Mouse (Mus musculus) skeletal muscle tissue, adult 2 months (tissue): ENCODE data around the gene 1700012B07Rik.

Experiments
- DNase-seq: peaks from one replicate; pipeline ENCODE4 v3.0.0-alpha.2; 2012; ENCODE audit warnings: low read depth, low spot score

The 1700012B07Rik gene

DNA sequence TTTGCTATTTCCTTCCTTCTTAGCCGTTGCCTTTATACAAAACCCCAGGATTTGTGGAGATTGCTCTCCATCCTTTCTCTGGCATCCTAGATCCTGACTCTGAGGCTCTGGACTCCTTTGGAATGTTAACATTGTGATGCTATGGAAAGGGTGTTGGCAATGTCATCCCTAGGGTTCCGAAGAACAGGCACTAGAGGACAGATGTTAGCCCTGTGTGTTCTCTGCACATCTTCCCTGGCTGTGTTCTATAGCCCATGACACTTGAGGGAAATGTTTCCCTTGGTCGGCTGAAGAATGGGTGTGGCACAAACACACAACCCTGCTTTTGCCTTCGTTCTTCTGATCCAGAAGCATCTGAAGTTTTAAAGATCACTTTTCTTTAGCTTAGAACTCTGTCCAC, at the start of gene 1700012B07Rik:
TSS of gene 1700012B07Rik (minus strand) at position 101 of the 400 bp plus-strand sequence.
- DNase-seq = no peak

DNA sequence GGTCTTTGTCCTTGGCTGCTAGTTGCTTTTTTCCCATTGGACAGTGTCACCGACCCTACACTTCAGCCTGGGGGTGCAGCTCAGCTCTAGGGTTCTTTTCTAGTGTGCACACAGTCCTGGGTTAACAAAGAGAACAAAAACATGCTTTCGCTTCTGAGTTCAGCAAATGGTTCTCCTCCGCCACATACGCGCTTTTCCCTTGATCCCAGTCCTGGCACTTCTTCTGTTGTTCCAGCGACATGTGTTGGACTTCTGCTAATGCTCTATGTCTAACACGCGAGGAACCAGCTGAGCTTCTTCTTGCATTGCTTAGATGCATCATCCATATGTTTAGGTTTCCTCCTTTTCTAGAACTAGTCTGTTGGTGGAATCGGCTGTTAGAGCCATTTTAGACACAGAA, 48.9 kb upstream of the 1700012B07Rik start:
- no peak for DNase-seq

DNA sequence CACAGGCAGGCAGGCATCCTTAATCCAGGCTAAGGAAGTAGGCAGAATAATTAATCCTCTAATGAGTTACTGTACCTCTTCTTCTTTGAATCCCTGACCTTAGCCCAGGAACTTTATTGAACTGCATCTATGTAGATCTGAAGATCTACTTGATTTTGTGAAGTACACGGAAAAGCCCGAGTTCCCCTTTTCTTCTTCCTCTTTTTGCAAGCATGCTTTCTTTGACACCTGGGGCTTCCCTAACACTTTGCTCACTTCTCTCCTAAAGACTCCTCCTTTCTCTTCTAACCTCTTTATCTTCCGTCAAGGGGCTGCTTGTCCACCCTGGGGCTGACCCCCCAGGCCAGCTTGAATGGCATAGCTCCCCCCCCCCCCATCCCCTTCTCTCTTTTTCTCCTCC, 48.0 kb upstream of the 1700012B07Rik start:
- no peak for DNase-seq

DNA sequence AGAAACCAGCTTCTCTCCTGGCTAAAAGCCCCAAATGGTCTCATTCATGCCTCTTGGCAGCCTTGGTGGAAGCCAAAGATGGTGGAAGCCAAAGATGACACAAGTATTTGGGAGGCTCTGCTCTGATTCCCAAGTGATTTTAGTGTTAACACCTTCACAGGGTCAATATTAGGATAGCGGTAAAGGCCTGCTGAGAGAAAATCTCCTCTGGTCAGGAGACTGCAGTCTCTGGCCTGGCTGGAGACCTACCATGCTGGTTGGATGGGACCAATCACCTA, 47.6 kb upstream of the 1700012B07Rik start:
- DNase-seq = peak; percentile 86

DNA sequence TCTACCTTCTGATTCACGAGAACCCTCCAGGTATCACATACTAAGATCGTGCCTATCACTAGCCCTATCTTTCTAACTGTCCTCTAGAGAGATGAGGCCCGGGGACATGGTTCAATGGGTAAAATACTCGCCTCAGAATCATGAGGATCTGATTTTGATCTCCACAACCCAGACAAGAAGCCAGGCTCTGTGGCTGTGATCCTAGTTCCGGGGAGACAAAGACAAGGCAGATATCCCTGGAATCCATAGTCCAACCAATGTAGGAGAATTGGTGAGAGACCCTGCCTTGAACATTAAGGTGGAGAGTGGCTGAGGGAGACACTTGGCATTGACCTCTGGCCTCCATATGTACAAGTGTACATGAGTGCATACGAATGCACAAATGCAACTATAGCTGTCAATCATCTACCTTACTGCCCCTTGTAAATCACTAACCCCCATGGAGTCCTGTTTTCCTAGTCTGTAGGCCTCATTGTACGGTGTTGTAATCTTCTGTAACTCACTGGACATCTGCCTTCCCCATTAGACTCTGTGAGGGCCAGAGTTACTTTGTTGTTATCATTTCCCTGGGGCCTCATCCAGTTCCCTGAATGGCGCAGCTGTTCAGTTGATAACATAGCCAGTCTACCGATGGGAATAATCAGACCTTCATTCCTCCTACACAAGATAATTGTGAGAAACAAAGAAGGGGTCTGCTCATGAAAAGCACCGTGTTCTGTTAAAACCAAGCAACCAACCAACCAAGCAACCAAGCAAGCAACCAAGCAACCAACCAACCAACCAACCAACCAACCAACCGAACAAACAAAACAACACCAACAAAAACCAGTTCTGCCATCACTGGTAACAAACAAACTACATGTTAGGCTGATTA, 47.0 kb upstream of the 1700012B07Rik start:
- DNase-seq = peak; percentile 85

DNA sequence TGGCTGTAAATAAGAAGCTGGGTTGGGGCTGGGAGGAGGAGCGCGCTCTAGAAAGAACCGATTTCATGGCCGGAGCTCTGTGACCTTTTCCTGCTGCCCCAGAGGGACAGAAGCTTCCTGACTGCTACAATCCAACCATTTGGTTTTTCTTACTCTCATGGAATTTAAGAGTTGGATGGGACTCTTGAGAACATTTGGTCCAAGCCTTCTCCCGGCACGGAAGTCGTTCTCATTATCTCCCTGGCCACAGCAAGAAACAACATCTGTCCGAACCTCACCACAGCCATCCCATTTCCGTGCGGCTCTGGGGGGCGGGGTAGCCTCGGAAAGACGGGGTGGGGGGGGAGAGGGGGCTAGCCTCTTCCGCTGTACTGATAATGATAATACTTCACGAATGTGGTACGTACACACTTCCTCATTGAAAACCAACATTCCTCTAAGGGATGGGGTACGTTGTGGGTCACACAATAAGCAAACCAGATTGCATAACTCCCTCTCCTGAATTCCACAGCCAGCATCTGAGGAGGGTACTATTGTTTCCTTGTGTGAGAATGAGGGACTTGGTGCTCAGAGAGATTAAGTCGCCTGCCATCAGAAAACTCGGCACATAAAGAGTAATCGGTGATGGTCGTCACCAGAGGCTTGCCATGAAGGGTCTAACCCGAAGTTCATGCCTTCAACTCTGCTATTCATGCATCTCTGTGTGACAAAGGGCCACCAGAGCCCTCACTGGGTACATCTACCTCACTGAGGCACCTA, 46.2 kb upstream of the 1700012B07Rik start:
- DNase-seq = peak; percentile 90

DNA sequence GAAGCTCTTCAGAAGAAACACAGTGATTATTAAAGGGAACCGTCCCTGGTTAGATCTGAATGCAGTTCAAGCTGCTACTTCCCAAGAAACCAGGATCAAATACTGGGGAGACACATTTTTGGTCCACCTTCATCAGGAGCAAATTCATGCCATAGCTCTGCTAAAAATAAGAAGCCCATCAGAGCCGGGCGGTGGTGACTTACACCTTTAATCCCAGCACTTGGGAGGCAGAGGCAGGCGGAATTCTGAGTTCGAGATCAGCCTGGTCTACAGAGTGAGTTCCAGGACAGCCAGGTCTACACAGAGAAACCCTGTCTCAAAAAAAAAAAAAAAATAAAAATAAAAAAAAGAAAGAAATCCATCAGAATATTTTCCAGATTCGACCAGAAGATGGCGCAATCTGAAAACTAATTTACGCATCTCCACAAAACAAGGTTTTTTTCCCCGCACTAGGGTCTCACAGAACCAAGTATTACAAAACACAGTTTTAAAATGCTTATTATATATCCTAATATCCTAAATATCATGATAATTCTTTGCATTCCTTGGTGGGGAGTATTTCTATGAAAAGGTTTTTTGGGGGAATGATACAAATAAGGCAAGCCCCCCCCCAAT, 45.4 kb upstream of the 1700012B07Rik start:
- DNase-seq = no peak

DNA sequence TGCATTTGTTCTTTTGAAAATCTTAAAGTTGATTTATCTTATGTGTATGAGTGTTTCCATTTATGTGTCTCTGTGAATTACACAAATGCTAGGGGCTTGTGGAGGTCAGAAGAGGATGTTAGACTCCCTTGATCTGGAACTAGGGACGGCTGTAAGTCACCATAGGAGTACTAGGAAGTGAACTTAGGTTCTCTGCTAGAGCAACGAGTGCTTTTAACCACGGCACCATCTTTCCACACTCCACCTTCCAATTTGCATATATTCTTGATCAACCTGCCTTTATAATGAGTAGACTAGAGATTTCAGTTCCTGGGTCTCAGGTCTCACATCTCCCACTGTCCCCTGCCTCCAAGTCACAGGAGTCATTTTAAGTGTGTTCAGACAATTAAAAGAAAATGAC, 44.8 kb upstream of the 1700012B07Rik start:
- DNase-seq = no peak

DNA sequence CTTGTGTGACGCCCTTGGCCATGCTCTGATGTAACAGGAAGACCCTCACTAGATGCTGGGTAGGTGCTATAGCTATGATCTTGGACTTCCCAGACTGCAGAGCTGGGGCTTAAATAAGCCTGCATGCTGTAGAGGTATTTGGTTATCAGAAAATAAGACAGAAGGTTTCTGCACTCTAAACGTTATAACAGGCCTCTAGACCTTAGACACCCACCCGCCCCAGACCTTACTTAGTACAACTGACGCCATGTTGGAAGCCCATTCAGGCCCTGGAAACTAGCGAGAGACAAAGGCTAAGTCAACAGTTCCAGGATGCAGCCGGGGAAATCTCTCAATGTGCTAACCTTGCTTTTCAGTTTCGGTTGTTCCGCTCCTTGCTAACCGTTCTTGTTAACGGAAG, 44.2 kb upstream of the 1700012B07Rik start:
- DNase-seq = no peak

DNA sequence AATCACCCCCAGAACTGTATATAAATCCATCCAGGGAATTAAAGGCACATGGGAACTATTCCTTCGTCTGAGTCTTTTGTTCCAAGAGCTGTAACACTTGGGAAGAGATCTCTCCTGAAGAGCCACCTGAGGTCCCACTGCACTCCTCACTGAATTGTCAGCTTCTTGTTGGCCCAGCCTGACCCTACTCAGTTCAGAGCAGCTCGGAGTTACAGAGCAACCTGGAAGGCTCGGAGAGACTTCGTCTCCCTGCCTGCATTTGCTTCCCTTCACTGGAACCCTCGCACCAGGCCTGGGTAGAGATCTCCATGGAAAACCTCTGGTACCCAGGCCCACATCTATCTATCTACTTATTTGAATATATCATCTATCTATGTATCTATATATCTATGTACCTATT, 40.0 kb upstream of the 1700012B07Rik start:
- no peak for DNase-seq

DNA sequence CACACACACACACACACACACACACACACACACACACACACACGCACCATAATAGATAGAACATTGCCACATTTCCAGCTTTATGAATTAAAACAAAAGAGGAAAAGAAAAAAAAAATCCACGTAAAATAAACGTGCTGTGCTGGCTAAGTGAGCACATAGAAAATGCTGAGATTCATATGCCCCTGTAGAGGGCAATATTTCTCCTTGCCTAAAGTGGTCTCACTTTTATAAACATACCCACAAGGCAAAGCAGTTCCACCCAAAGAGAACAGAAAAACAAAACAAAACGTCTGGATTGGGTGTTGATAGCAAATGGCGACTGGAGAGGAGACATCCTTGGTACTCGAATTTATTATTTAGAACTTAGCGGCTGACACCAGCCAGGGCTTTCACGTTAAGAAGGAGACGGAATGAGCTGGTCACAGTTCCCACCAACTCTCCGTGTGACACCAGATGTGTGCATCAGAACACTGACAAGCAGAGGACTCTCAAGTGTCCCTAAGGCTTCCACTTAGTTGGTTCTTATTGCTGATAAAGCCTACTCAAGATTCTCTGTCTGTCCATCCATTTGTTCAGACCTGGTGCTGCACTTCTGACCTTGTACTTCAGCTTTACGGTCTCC, 38.8 kb upstream of the 1700012B07Rik start:
- no peak for DNase-seq

DNA sequence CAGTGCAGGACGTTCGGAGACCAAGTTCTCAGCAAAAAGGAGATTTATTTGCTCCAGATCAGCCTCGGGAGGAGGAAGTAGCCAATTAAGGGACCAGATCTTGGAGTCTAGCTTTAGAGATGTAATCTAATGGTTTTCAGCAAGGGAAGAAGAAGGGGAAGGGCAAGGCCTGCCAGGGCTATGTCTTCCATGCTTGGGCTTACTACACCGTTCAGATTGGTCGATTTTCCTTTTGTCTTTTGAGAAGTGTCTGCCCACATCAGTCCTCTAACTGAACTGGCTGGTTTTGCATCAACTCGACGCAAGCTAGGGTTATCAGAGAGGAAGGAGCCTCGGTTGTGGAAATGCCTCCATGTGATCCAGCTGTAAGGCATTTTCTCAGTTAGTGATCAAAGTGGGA, 37.7 kb upstream of the 1700012B07Rik start:
- DNase-seq = no peak

DNA sequence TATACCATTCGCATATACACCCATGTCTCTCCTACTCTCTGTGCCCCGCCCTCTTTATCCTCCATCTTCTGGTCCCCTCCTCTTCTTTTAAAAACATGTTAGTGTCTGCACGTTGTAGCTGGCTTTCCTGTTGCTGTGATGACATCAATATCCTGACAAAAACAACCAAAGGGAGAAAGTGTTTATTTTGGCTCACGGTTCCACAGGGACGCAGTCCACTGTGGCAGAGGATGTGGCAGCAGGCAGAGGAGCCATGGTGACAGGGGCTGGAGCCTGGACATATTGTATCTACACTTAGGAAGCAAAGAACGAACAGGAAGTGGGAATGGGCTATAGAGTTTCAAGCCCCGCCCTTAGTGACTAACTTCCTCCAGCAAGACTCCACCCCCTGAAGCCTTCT, 36.1 kb upstream of the 1700012B07Rik start:
- DNase-seq = no peak

DNA sequence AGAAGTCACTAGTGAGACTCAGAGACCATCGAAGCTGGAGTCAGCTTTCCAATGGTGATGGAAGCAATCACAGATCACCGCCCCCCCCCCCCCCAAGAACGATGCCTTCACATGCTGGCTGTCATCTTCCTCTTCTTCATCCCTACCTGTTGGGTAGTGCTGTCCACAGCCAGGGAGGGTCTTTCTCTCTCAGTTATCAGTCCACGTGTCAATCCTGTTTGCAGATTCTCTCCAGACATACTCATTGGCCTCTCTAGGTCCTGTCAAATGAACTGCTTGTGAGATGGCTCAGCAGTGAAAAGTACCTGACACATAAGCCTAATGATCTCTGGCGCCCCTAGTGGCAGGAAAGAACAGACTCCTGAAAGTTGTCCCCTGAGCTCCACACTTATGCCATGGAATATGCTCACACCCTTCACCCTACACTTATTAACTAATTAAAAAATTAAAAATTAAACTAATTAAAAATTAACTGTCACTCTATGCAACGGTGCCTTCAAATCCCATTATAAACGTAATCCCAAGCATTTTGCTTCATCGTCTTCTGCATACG, 35.4 kb upstream of the 1700012B07Rik start:
- no peak for DNase-seq

DNA sequence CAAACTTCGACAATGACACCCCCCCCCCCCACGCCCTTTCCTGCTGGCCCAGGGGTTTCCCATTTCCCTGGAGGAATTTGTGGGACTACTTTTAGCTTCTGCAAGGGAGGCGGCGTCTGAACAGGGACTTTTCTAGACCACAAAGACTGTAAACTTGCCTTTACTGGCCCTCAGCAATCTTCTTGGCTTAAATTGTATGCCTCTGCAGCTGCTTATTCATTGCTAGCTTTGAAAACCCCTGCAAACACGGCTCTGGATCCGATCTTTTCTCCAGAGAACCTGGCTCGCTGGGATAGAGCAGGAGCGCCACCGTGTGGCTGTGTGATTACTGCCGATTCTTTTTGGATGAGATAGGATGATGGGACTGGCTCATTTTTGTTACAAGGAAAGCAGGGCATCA, 32.7 kb upstream of the 1700012B07Rik start:
- peak; percentile 78 for DNase-seq

DNA sequence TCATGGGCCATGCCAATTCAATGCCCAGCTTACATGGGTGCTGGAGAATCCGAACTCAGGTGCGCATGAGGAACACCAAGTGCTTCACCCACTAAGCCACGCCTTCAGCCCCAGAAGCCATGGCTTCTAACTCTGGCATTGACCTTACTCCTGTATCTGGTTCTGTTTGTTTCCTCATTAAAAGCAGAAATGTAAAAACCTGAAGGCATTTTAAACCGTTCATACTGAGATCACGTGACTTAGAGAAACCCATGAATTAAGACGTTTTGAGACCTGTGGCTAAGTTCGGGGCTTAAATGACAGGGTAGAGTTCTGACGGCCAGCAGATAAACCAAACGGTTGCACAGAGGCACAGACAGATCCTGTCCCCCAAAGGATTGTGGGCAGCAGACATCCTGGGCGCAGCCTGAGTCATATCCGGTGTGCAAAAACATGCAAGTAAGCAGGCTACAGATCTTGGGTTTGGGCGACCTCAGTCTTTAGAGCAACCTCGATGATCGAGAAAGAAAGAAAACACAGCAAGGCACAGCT, 32.2 kb upstream of the 1700012B07Rik start:
- DNase-seq = peak; percentile 58

DNA sequence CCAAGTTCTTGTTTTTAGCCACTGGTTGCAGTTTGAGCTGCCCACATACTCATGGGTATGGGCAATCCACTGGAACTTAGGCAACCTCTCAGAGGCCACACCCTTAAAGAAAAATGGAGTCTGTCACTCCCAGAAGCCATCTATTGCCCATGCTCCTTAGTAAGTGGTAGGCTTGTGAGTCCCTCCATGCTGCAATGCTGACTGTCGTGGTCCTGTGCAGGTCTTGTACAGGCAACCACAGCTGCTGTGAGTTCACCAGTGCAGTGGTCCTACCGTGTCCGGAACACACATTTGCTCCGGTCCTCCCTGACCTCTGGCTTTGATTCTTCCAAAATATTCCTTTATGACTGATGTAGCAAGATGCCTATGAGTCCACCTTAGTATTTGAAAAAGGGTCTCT, 31.6 kb upstream of the 1700012B07Rik start:
- DNase-seq = no peak

DNA sequence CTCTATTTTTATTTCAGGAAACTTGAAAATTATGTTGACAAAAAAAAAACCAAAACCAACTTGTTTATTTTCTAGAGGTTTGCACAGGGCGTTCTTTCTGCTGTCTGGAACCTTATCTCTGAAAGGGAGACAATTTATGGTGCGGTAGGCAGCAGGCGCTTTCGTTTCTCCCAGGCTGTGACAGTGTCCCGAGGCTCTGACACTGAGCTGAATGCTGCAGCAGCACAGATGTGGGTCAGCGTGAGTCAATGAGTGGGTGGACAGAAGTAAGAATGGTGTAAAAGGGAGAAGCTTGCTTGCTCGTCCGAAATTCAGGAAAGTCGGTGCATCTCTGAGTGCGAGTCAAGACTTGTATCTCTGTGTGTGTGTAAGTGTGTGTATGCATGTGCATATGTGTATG, 29.2 kb upstream of the 1700012B07Rik start:
- DNase-seq = no peak

DNA sequence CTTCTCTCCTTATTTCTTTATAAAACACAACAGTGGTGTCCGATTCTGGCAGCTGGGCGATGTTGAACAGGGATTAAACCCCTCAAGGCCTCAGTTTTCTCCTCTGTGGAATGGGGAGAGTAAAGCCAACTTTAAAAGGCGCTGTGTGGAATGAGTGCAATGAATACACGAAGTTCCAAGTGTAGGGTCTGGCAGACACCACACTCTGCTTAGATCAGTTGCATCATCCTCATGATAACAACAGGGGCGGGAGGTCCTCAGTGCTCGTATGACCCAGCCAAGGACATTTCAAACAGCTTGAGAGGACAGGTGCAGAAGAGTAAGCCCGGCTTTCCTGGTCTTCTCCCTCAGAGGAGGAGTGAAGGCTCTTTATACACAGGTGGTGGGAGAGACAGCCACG, 26.2 kb upstream of the 1700012B07Rik start:
- no peak for DNase-seq

DNA sequence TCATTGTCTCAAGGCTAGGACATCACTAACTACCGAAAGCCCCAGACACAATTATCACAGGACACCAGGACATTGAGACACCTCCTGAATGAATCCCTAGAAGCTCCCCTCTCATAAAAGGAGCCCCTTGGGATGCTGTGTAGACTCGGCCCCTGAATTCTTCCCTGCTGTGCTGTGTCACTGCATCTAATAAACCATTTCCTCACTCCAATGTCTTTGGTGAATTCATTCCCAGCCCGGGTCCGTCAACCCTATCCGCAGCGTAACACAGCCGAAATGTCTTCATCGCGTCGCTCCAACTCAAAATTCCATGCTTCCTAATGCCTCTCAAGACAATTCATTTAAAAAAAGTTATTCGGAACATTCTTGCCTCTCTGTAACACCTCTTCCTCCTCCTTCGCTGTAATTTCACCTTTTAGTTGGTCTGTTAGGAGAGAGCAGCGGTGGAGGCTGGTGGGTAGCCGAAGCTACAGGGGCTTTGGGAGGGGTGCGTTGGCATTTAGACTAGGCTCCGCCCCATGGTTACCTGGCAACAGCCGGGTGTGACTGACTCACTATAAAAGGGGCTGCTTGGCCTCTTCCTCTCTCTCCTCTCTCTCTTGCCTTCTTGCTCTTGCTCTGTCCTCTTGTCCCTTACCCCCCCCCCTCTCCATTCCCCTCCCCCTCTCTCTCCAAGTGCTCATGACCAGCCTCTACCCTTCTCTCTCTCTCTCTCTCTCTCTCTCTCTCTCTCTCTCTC, 25.6 kb upstream of the 1700012B07Rik start:
- no peak for DNase-seq

DNA sequence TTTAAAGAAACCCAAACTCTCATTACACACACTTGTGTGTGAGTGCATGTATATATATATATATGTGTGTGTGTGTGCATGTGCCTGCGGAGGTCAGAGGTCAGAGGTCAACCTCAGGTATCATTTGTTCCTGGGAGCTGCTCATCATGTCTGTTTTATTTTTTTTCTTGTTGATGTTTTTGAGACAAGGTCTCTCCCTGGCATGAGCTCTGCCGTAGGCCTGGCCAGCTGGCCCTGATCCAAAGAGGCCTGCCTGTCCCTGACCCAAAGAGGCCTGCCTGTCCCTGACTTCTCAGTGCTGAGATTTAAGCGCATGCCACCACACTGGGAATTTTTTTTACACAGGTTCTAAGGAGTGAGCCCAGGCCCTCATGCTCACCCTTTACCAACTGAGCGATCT, 24.1 kb upstream of the 1700012B07Rik start:
- no peak for DNase-seq
